Mouse (Mus musculus) central nervous system, embryonic 11.5 days (tissue): Measurements from ENCODE around the gene Pde4c. TPM values are rescaled to one million over a fixed set of nuclear protein-coding genes. Genes with fewer than 3 reads are reported as not detected.

Source experiments
- polyA plus RNA-seq: library from polyadenylated mRNA; depleted of rRNA; stranded (reverse); fragments of >200 nt; gene quantifications from 2 replicates; pipeline ENCODE4 v1.2.3, GENCODE M21; 2012; rRNA removed

Pde4c gene
- polyA plus RNA-seq, result 0.82 and 0.89 TPM in 2 replicates

GRCm38 (mm10) chr8:70723486-70724210, at the start of gene Pde4c:
TSS of gene Pde4c (plus strand) at chr8:70723720.

GRCm38 (mm10) chr8:70698310-70699109, 25.0 kb upstream of the Pde4c start, which contains the start of gene Jund:
TSS of gene Jund (plus strand) at chr8:70698949.

DNA sequence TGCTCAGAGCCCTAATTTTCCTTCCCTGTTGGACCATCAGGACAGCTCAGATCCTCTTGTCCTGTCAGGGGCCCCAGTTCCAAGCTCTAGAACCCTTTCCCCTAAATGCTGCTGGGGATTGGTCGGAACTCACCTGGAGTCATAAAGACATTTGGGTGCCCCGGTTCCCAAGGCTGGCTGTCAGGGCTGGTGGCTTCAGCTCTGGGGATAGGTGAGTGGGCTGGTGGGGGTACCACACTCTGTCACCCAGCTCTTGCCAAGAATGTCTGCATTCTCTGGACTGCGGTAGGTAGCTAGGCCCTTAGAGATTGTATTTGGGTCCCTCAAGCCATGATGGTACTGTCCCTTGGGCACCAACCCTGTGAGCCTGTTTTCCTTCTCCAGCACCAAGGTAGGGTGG, 20.2 kb upstream of the Pde4c start, which contains the start of gene Iqcn:
TSS of gene Iqcn (plus strand) at position 171 of the 400 bp plus-strand sequence.

GRCm38 (mm10) chr8:70718297-70718696, 5.2 kb upstream of the Pde4c start, which contains the start of gene Gm3336:
TSS of gene Gm3336 (plus strand) at chr8:70718543.

DNA sequence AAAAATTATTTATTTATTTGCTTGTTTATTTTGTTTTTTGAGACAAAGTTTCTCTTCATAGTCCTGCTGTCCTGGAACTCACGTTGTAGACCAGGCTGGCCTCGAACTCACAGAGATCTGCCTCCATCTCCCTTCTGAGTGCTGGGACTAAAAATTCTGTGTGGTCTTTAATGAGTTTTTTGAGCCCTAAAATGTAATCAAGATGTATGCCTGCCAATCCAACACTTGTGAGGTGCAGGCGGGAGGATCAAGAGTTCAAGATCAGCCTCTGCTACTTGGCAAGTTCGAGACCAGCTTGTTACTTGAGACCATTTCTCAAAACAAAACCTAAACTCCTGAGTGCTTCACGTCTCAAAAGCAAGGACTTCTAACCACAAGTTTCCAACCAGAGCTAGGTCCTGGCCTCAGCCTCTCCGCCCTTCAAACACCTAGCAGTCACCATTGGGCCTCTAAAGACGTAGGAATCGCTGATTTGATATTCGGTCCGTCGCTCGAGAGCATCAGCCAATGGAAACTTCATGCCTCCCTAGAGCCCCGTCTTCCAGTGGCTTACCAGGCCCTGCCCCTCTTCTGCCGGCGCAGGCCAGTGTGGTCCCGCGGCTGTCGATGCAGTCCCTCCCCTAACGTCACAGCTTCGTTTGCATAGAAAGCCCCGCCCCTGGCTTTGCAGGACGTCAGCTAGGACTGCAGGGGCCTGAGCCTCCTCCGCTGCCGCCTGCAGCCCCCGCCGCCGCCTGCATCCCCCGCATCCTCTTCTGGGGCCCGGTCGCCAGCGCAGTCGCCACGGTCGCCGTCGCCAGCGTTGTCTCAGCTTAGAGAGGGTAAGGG, 30.7 kb downstream of the Pde4c start, which contains the start of gene Rab3a:
TSS of gene Rab3a (plus strand) at position 637 of the 828 bp plus-strand sequence.

GRCm38 (mm10) chr8:70760775-70761406, 37.4 kb downstream of the Pde4c start, which contains the start of gene Mpv17l2:
TSS of gene Mpv17l2 (minus strand) at chr8:70760946.

GRCm38 (mm10) chr8:70776496-70777444, 53.2 kb downstream of the Pde4c start, which contains the start of gene Pik3r2:
TSS of gene Pik3r2 (minus strand) at chr8:70776713.

Other genes with a start within 250 kb of the Pde4c start
- 21.7 and 29.7 TPM in 2 replicates for gene Klhl26, start 246.8 kb upstream of the Pde4c start, polyA plus RNA-seq
- 6.5 and 11.6 TPM in 2 replicates for gene Tmem59l, start 236.4 kb upstream of the Pde4c start, polyA plus RNA-seq
- 1.8 and 19.1 TPM in 2 replicates for gene Crlf1, start 230.6 kb upstream of the Pde4c start, polyA plus RNA-seq
- gene Rex1bd, start 217.0 kb upstream of the Pde4c start, polyA plus RNA-seq, result 128 and 152 TPM in 2 replicates
- 1,236 and 2,029 TPM in 2 replicates for gene Uba52, start 212.9 kb upstream of the Pde4c start, polyA plus RNA-seq
- gene Fkbp8, start 196.0 kb upstream of the Pde4c start, polyA plus RNA-seq, result 333 and 368 TPM in 2 replicates
- gene Kxd1, start 195.8 kb upstream of the Pde4c start, polyA plus RNA-seq, result 45.2 and 45.4 TPM in 2 replicates
- 18.0 and 24.2 TPM in 2 replicates for gene Ell, start 184.3 kb upstream of the Pde4c start, polyA plus RNA-seq
- gene Isyna1, start 129.3 kb upstream of the Pde4c start, polyA plus RNA-seq, result 87.0 and 171 TPM in 2 replicates
- gene Ssbp4, start 114.8 kb upstream of the Pde4c start, polyA plus RNA-seq, result 81.3 and 117 TPM in 2 replicates
- 0.88 and 1.00 TPM in 2 replicates for gene Lrrc25, start 107.6 kb upstream of the Pde4c start, polyA plus RNA-seq
- gene Gdf15, start 91.3 kb upstream of the Pde4c start, polyA plus RNA-seq, result 0.32 and 0.54 TPM in 2 replicates
- 61.8 and 88.1 TPM in 2 replicates for gene Pgpep1, start 63.3 kb upstream of the Pde4c start, polyA plus RNA-seq
- gene Lsm4, start 50.5 kb upstream of the Pde4c start, polyA plus RNA-seq, result 217 and 299 TPM in 2 replicates
- gene Jund, start 24.8 kb upstream of the Pde4c start, polyA plus RNA-seq, result 179 and 228 TPM in 2 replicates
- 0.04 and 0.05 TPM in 2 replicates for gene Iqcn, start 20.3 kb upstream of the Pde4c start, polyA plus RNA-seq
- 0.06 TPM in 1 of 2 replicates, not detected in the other for gene Gm3336, start 5.2 kb upstream of the Pde4c start, polyA plus RNA-seq
- gene Rab3a, start 31.0 kb downstream of the Pde4c start, polyA plus RNA-seq, result 28.0 and 50.3 TPM in 2 replicates
- 18.0 and 20.3 TPM in 2 replicates for gene Mpv17l2, start 37.2 kb downstream of the Pde4c start, polyA plus RNA-seq
- gene Pik3r2, start 53.0 kb downstream of the Pde4c start, polyA plus RNA-seq, result 73.4 and 81.4 TPM in 2 replicates
- gene Mast3, start 81.3 kb downstream of the Pde4c start, polyA plus RNA-seq, result 19.0 and 27.4 TPM in 2 replicates
- 0.06 and 0.08 TPM in 2 replicates for gene Il12rb1, start 84.7 kb downstream of the Pde4c start, polyA plus RNA-seq
- 20.3 and 21.5 TPM in 2 replicates for gene Arrdc2, start 116.0 kb downstream of the Pde4c start, polyA plus RNA-seq
- 22.8 and 23.7 TPM in 2 replicates for gene Kcnn1, start 139.5 kb downstream of the Pde4c start, polyA plus RNA-seq
- gene Ccdc124, start 150.2 kb downstream of the Pde4c start, polyA plus RNA-seq, result 99.7 and 174 TPM in 2 replicates
- 0.77 and 0.89 TPM in 2 replicates for gene Slc5a5, start 169.0 kb downstream of the Pde4c start, polyA plus RNA-seq
- gene Rpl18a, start 173.7 kb downstream of the Pde4c start, polyA plus RNA-seq, result 4,741 and 5,161 TPM in 2 replicates
- 53.2 and 73.9 TPM in 2 replicates for gene Map1s, start 182.2 kb downstream of the Pde4c start, polyA plus RNA-seq